Mouse (Mus musculus): ENCODE measurements at regions not wholly inside any gene's neighbourhood (a gene's known extent, or its start where the extent isn't known, plus 50 kb on each side); places are given as distances from the start of the nearest gene placed in this dataset.

DNA sequence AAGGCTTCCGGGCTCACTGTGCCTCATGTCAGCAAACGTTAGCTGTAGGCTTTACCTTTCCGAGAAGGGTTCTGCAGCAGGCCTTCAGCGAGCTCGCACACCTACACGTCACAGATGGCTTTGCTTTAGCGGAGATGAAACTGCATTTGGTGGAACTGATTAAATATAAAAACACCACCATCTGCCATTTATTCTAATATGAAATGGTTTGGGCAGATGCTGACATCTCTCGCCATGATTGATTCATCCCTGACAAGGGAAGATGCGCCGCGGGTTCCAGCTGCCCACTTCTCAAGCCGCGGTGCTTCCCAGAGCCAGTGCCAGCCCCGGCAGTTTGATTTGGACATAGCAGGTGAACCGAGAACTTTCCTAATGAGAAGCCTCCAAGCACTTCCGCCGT, 247.4 kb upstream of the Id2 start:
- no peak for DNase-seq (ENCODE audit: low spot score in 2 of 2)

DNA sequence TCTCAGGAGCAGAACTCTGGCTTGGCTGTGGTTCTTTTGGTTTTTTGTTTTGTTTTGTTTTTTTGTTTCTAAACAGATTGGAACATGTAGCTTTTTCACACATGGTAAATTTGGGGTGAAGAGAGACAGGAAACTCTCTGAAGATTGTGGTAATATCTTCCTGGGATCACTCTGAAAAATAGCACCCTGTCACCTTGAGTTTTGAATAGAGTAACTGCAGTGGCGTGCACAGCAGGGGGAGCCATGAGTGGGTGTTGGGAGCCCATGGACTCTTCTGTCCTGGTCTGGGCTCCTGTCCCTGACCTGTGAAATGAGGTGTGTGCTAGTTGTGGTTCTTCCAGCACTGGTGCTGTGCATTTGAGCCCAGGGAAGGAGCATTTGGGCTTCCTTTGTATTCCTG, 241.8 kb upstream of the Id2 start:
- no peak for DNase-seq (ENCODE audit: low spot score in 2 of 2)

DNA sequence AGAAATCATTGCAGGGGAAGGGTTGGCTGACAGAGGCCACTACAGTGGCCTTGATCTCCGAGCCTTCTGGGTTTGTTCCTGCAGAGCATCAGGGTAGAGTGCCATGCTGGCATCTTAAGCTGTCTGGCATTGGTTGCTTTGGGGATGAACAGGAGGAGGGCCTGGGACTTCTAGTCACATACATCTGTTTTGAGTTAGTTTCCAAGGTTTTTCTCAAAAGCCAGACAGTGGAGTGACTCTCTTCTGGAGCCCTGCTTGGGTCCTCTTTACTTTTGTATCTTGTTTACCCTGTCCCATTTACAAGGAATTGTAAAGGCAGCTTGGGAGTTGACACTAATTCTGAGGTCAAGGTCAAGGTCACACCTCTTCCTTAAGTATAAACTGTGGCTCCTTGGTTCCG, 239.0 kb upstream of the Id2 start:
- no peak for DNase-seq (ENCODE audit: low spot score in 2 of 2)

DNA sequence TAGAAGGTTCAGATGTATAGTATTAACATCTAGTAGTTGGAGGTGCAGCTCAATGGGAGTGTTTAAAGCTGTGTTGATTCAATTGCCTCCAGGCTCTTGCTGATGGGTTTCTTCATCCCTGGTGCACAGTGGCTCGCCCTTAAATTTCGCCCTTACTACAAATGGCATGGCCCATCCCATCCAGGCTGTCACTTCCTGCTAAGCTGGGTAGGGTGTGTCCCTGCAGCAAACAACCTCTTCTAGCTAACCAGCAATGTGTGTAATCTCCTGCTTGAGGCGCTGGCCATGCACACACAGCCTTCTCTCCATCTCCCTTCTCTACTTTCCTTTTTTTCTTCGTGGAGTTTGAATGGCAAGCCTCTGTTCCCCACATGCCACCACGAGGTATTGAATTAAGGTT, 238.1 kb upstream of the Id2 start:
- DNase-seq (ENCODE audit: low spot score in 2 of 2), result peak in 1 of 2 experiments; percentile 16

DNA sequence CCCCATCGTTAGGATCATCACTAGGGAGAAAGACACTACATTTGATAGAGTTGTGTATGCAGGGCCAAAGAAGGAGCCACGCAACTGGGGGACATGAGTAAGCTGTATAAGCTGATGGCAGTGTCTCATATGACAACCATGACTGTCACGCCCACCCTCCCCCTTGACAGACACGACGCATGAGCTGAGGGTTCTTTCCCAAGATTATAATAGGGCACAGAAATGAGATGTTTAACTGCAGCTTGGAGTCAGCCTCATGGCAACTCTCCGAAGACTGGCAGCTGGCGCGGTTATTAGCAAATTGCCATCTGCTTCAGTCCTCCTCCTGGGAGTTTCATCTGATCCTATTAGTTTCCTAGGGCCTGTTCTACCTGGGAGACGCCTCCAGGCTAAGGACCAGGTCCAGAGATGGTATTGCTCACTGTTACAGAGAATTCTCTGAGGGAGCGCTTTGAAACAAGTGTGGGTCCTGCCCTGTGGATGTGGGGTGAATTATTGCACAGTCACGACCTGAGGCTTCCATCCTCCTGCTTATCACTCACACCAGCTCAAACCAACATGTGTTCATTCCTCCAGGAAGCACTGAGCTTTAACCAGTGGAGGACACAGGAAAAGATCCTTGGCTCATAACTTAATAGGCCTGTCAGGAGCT, 235.6 kb upstream of the Id2 start:
- DNase-seq (ENCODE audit: low spot score in 2 of 2), result no peak

DNA sequence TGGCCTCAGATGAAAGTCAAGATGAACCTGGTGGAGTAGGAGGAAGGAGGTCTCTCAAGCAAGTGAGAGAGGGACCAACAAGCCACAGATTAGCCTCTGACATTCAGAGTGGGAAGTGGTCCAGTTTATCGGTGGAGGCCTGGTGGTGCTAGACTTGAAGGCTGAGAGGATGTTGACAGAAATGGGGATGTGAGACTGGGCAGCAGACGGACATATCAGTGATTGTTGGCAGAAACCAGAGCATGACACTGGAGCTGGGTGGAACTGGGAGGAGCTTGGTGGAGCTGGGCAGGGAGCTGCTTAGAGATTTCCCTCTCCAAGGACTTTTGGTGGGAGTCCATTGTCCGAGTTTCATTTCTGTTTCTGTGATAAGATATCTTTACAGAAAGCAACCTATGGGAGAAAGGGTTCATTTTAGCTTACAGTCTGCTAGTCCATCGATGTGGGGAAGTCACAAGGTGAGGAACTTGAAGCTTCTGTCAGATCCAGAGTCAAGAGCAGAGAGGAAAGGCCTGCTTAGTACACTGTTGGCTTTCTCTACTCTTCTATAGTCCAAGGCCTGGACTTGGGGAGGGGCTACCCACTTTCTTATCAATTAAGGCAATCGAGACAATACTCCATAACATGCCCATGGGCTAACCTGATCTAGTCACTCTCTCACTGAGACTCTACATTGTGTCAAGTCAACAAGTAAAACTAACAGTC, 233.2 kb upstream of the Id2 start:
- peak in 1 of 2 experiments; percentile 23 for DNase-seq (ENCODE audit: low spot score in 2 of 2)

DNA sequence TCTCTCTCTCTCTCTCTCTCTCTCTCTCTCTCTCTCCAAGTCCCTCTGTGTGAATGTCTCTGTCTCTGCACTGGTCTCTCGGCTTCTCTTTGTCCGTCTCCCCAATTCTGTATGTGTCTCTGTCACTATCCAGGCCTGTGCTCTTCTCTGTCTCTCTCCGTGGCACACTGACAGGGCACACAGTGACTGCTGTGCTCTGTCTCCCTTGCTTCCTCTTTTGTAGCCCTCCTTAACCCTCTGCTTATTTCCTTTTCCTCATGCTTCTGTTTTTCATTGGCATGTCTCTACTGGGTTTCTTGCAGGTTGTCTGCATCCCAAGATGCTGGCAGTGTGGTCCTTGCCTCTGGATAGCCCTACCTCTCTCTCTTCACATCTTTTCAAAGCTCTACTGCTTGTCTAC, 229.0 kb upstream of the Id2 start:
- DNase-seq (ENCODE audit: low spot score in 2 of 2), result no peak

DNA sequence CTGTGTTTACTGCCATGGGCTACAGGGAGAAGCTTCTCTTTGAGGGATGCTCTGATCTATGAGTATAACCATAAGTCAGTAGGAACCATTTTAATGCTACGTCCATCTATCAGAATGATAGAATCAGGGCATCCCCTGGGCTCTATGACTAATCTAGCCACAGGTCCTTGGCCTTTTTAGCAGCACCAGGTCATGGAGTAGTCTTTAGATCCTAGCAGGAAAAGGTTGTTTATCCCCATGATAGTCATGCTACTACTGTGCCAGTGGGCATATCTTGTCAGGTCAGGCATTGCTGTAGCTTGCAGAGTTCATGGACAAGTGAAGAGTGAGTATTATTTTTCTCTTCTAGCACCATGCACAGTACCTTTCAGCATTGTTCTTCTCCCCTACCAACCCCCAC, 226.2 kb upstream of the Id2 start:
- DNase-seq (ENCODE audit: low spot score in 2 of 2), result no peak

DNA sequence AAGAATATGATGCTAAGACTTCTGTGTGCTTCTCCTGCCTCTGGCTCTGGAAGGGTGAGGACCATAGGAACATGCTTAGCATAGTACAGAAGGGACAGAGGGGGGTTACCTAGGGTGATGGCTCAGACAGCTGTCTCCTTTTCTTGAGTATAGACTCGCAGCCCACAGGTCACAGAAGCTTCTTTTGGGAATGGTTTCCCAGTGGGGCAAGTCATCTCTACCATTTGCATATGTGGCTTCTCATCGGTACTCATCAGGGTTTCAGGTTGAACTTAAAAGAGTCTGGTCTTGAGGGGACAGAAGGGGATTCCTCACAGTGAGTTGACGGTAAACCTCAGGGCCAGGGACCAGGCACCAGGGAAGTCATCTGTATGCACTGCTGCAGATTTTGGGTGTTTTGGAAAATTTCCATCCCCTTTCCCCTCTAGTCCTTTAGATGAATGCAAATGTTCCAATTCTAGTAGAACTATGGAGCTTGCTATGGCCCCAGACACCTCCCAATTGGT, 223.4 kb upstream of the Id2 start:
- no peak for DNase-seq (ENCODE audit: low spot score in 2 of 2)

DNA sequence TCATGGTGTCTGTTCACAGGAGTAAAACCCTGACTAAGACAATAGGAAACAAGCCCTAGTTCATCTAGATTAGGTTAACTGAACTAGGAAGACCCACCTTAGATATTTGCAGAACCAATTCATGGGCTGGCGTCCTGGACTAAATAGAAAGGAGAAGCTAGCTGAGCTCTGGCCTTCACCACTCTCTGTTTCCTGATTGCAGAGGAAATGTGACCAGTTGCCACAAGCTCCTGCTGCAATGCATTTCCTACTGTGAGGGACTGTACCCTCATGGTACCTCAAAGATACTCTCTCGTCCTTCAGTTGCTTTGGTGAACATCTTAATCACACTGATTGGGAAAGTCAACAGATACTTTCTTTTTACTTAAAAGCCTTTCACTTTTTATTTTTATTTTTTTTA, 222.9 kb upstream of the Id2 start:
- peak in 1 of 2 experiments; percentile 23 for DNase-seq (ENCODE audit: low spot score in 2 of 2)

DNA sequence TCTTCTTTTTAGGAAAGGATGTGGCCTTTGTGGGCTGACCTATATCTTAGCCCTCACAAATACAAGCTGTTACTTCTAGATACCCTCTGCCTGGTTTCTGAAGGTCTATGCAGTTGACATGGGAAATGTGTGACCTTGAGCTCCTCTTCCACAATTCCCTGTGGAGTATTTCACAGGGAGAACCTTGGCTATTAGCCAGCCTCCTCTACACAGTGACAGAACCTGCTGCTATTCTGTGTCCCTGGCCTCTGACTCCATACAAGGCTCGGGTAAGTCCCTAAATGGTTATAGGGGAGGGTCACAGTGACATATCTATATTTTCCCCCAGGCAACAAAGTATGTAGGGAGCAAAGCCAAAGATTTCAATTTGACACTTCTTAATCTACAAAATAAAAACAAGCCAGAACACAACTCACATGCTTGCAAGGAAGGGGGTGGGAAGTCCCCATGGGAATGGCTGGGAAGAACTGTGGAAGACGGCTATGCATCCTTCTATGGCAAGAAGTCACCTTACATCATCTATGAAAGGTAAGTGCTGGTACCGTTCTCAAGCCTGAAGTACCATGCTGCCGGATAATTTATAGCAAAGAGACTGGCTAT, 221.2 kb upstream of the Id2 start:
- DNase-seq (ENCODE audit: low spot score in 2 of 2), result no peak

DNA sequence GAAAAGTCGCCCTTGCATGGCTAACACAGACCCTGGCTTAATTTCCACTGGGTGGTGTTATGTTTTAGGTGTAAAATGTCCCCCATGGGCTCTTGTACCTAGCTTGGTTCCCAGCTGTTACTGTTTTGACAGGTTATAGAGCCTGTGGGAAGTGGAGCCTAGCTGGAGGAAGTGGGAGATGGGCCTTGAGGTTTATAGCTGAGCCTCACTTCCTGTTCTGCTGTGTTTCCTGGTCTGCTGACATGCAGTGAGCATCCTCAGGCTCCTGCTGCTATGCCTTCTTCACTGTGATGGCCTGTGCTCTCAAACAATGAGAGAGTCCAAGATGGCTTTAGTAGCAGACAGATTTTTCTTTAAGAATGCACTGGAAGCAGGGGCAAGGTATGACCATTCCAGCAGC, 219.0 kb upstream of the Id2 start:
- DNase-seq (ENCODE audit: low spot score in 2 of 2), result no peak

DNA sequence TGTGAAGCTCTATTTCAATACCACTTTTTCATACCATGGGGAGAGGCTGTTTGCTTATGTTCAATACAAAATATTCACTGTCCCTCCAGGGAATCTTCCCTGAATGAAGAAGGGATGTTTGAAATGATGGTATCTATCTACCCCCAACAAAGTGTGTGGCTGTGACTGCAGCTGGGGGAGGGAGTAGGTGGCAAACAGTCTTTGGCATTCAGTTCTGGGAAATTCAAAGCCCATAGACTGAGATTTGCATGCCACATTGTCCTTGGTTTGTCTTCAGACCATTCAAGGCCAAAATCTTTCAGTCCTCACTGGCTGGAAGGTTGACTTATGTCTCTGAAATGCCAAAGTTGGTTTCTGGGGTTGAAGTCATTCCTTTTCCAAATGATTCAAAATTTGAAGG, 216.3 kb upstream of the Id2 start:
- DNase-seq (ENCODE audit: low spot score in 2 of 2), result no peak

DNA sequence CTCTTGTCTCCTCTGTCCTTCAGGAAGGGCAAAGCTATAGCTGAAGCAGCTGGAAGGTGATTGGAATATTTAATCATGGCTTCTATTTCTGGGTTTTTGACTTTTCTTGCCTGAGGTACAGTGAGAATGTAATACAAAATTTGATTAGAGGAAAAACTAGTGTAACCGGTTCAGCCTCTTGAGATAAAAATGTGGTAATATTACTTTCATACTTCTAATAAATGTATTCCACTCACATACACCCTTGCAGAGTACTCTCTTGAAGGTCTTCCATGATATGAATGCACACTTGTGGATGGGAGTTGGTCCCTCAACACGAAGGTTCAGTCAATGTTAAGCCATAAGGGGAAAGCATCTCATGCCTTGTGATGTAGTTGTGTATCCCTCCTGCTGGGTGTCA, 215.4 kb upstream of the Id2 start:
- DNase-seq (ENCODE audit: low spot score in 2 of 2), result no peak

DNA sequence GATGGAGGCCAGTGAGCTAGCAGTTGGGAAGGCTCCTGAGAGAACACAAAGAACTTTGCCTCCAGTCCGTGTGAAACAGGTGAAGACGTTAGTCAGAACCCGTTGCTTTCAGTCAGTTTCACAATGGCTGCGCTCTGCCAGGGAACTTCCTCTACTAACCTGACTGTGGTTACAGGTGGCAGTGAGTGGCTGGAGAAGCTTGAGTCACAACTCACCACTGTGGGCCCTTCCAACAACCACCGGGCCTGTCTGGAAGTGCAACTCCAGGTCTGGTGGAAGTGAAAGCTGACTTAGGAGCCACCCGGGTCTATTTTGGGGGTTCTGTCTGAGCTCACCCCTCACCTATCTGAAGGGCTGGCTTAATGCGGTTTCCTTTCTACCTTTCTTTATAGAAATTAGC, 214.8 kb upstream of the Id2 start:
- peak; percentile 38 to 70 for DNase-seq (ENCODE audit: low spot score in 2 of 2)

DNA sequence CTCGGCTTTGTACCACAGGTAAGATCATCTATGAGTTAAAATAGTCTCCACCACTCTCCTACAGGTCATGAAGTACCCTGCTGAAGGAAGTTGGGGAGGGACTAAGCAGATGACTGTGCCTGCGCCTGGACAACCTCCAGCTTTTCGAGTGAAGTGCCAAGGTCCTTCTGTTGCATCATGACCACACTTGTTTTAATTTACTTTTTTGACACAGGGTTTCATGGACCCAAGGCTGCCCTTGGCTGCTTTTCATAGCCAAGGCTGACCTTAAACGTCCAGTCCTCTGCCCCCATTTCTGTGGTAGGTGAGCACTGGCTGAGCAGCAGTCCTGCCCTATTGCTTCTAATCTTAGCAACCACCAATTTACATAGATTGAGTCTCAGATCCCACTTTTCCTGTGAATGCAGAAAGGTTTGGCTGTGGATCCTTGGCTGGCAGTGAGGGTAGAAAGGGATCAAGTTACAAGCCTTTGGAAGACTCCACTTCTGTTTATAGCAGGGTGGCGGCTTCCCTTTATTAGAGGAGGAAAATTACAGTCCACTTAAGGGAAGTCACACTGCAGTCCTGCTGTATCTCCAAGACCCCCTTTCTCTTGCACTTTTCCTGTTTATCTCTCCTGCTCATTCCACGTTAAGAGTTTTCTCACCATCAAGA, 213.5 kb upstream of the Id2 start:
- no peak for DNase-seq (ENCODE audit: low spot score in 2 of 2)

DNA sequence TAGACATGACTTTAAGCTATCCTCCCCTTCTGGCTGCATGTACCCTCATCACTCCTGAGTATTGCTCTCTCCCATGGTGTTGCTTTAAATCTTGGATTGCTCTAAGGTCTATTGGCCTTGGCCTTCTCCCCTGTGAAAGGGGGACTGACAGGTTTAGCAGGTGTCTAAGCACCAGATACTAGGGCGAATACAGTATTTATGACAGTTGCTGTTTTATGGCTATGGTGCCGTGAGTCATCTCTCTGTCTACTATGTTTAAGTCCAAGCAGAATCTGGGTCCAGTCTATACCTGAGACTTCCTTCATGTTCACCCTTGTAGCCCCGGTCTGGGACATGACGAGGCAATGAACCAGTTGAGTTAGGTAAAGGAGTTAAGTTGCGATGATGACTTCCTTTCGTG, 212.3 kb upstream of the Id2 start:
- DNase-seq (ENCODE audit: low spot score in 2 of 2), result no peak

DNA sequence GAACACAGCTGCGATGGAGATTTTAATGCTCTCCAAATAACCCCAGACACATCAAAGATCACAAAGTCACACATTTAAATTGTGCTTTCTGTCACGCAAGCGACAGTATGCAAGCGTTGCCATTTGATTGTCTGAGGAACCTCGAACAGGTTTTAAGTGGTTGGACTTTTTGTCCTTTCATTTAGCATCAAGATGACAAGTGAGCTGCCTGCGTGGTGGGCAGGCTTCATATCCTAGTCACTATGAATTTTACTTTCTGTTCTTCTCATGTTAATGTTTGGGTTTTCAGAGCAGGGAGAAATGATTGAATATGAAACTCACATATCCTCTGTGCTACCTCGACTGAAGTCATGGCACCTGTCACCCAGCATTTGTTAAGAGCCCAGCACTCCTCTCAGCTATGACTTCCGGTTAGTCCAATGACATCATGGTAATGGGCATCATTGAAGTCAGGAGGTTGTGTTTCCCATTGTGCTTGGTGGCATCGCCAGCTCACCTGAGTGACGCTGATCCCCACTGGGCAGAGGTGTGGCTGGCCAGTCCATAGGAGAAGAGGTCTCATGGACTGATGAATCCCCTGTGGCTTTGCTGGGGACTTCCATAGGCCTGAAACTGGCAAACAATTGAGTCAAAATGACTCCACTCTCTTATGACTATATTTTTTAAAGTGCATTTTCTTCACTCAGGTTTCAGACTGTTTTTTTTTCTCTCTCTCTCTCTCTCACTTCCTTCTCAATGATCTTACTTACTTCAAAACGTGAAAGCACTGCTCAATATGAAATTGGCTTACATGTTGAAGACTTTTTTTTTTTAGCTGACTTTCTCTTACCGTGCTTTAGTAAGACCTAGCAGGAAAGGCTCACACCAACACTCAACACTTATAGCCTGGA, 209.1 kb upstream of the Id2 start:
- DNase-seq (ENCODE audit: low spot score in 2 of 2), result no peak

DNA sequence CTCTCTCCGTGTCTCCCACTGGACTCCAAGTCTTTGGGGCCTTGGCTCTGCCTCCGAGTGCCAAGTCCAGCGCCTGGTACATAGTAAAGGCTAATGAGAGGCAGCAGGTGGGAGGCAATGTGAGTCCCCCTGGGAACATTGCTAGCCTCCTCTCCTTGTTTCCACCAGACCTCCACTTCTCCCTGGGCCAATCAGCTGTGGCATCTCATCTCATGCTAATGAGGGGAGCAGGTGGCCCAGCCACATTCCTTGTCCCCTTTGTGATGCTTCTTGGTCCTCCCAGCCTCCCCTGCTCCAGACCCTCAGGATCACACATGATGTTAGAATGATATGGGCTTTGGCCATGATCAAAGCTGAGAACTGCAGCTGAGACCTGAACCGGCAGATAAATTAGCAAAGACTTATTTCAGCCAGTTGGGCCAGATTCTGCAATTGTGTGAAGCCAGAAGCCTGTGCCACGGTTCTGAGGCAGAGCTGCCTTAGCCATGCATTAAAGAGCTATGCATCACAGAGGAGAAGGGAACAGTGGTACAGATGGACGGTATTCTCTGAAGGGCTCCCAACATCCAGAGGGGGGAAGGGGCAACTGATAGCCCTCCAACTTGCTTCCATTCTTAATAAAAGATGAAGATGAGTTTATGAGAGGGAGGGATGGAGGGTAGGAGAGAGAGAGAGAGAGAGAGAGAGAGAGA, 208.0 kb upstream of the Id2 start:
- DNase-seq (ENCODE audit: low spot score in 2 of 2), result no peak

DNA sequence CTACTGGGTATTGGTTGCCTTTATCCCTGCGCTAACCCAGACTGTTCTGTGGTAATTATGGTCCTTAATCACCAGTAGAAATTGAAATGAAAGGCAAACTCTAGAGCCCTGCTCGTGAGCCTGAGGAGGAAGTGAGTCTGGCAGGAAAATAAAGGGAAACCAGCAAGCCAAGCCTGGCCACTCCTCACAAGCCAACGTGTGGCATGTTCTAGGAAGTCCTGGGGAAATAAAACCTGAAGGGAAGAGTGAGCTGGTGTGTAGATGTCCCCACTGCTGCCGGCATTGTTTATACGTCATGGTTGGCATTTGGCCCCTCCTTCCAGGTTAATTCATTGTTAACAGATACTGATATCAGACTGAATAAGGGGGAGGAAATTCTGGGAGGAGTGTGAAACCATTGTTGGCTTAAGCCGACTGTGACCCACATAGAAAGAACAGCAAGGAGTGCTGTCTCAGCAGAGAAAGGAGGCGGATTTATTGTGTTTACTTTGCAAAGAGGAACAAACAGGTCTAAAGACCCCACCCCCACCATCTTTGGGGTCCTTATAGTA, 206.6 kb upstream of the Id2 start:
- no peak for DNase-seq (ENCODE audit: low spot score in 2 of 2)
